Mouse (Mus musculus) heart, embryonic 16.5 days (tissue): ENCODE data around the gene Synrg. TPM values are rescaled to one million over a fixed set of nuclear protein-coding genes. Genes with fewer than 3 reads are reported as not detected.

ENCODE experiments used
- ATAC-seq: fragments of 200-750 bp; cut with Nextera tagmentation; replicated peaks from 2 replicates; pipeline ENCODE4 v1.8.0; 2017; ENCODE audit warnings: moderate number of reproducible peaks; ENCODE audit not compliant: insufficient read depth, low FRiP score; ENCODE audit errors: extremely low read depth
- H3K27ac ChIP-seq: fragments of 300-500 bp; sonication (generic); 2 replicates; pipeline ENCODE4 v1.5.1; 2014; ENCODE audit warnings: mild to moderate bottlenecking, low read length, control low read depth, moderate library complexity
- H3K27me3 ChIP-seq: fragments of 300-500 bp; sonication (generic); 2 replicates; pipeline ENCODE4 v1.6.1; 2014; ENCODE audit warnings: low read length, mixed read lengths; ENCODE audit not compliant: control insufficient read depth, insufficient read depth
- H3K36me3 ChIP-seq: fragments of 300-500 bp; sonication (generic); 2 replicates; pipeline ENCODE4 v1.6.1; 2014; ENCODE audit not compliant: control insufficient read depth, insufficient read depth
- H3K4me1 ChIP-seq: fragments of 300-500 bp; sonication (generic); 2 replicates; pipeline ENCODE4 v1.6.1; 2014; ENCODE audit warnings: low read length, mixed read lengths; ENCODE audit not compliant: control insufficient read depth, insufficient read depth
- H3K4me2 ChIP-seq: fragments of 300-500 bp; sonication (generic); 2 replicates; pipeline ENCODE4 v1.6.1; 2014; ENCODE audit warnings: low read depth, mild to moderate bottlenecking, control low read depth, low read length
- H3K4me3 ChIP-seq: fragments of 300-500 bp; sonication (generic); 2 replicates; pipeline ENCODE4 v1.5.1; 2014; ENCODE audit warnings: mild to moderate bottlenecking, control low read depth, low read length
- H3K9ac ChIP-seq: fragments of 300-500 bp; sonication (generic); 2 replicates; pipeline ENCODE4 v1.6.1; 2014; ENCODE audit warnings: low read length, control low read depth
- H3K9me3 ChIP-seq: fragments of 300-500 bp; sonication (generic); replicated peaks from 2 replicates; pipeline ENCODE4 v1.6.1; 2016; ENCODE audit warnings: low read length; ENCODE audit not compliant: control insufficient read depth
- WGBS: fragments of 180-500 bp; shearing (Covaris S2); extraction: QIAGEN DNeasy Blood & Tissue Kit; methylation state at CpG from one replicate; pipeline ENCODE4 v1.1.7; 2014; 5-methylcytosine and 5-hydroxymethylcytosine counted together
- polyA plus RNA-seq: library from polyadenylated mRNA; unstranded; fragments of >200 nt; fragmentation: Nextera tagmentation; extraction: Ambion mirVana; gene quantifications from 2 replicates; pipeline ENCODE4 v1.2.1, GENCODE M21; 2015

Gene Synrg
- polyA plus RNA-seq, 1 experiment from 2014 or later: 8.3 TPM

DNA sequence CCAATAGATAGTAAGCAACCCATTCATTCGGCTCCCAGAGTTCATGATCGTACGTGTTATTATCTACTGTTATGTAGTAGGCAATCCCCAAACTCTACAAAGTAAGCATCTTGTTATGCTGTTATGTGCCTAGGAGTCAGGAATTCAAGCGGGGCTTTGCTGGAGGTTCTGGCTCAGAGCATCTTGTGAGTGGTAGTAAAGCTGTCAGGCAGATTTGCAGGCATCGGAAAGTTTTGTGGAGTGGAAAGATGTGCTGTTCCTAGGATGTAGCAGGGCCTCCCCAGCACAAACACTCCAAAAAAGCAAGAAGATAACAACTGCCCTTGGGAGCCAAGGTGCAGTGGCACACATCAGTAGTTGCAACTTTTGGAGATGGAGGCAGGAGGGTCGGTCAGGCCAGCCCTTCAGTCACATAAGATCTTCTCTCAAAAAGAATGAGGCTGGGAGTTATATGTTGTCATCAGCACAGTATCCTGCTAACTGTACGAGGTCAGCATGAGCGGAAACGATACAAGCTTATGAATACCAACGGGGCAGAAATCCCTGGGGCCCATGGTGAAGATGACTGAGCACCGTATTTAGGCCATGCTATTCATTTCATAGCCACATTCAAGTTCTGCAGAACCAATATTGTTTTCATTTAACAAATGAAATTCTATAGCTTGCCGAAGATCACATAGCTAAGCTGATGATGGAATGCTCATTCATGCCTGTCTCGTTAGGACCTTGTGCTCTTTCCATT, 12.2 kb downstream of the Synrg start:
- H3K4me3 ChIP-seq: no peak overlapping the region
- no peaks in the 10 kb centered on the region for H3K9me3 ChIP-seq
- ATAC-seq: no peak
- 85% methylated on average over 13 of the region's 13 CpGs for WGBS
- H3K4me1 ChIP-seq: no peaks in the 10 kb centered on the region
- peaks cover 28% of the 10 kb centered on the region for H3K36me3 ChIP-seq
- H3K4me2 ChIP-seq: no peak overlapping the region
- H3K9ac ChIP-seq: no peak overlapping the region
- H3K27me3 ChIP-seq: no peaks in the 10 kb centered on the region
- H3K27ac ChIP-seq: no peak overlapping the region

DNA sequence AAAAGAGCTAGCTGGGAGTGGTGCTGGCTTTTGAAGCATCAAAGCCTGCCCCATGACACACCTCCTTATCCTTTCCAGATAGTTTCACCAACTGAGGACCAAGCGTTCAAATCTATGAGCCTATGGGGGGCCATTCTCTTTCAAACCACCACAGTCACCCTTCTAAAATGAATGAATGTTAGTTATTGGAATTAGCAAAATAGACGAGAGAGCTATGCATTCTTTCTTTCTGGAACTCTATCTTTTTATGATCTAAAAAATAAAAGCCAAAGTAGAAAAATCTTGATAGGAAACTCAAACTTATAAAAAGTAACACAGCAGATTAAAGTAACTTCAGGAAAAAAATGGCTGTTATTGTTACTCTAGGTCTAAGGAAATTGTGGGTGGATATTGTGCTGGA, 13.6 kb downstream of the Synrg start:
- no peak overlapping the region for H3K27ac ChIP-seq
- no peak overlapping the region for H3K9ac ChIP-seq
- H3K36me3 ChIP-seq: peaks cover 34% of the 10 kb centered on the region
- H3K4me2 ChIP-seq: no peak overlapping the region
- H3K4me1 ChIP-seq: no peaks in the 10 kb centered on the region
- no peak for ATAC-seq
- H3K4me3 ChIP-seq: no peak overlapping the region
- WGBS: 88% methylated on average over 2 of the region's 2 CpGs
- no peaks in the 10 kb centered on the region for H3K27me3 ChIP-seq
- no peaks in the 10 kb centered on the region for H3K9me3 ChIP-seq

DNA sequence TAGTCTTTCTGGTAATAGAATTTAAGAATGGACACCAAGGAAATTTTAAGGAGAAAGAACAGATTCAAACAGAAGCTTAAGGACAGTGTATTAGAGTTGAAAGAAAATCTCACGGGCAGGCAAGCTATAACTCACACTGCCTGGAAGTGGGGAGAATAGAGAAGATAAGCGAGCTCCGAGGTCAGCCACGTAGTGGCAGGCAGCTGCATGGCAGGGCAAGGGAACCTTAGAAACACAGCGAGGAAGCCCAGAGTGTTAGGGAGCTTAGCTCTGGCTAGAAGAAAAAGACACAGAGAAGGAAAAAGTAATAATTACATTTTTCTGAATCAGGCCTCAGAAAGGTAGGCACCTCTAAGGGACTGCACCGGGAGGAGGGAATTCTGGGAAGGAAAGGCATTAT, 15.8 kb downstream of the Synrg start:
- 87% methylated on average over 6 of the region's 6 CpGs for WGBS
- no peak overlapping the region for H3K4me3 ChIP-seq
- no peaks in the 10 kb centered on the region for H3K27me3 ChIP-seq
- no peaks in the 10 kb centered on the region for H3K4me1 ChIP-seq
- peaks cover 40% of the 10 kb centered on the region for H3K36me3 ChIP-seq
- no peaks in the 10 kb centered on the region for H3K9me3 ChIP-seq
- H3K9ac ChIP-seq: no peak overlapping the region
- no peak overlapping the region for H3K4me2 ChIP-seq
- no peak for ATAC-seq
- H3K27ac ChIP-seq: no peak overlapping the region

DNA sequence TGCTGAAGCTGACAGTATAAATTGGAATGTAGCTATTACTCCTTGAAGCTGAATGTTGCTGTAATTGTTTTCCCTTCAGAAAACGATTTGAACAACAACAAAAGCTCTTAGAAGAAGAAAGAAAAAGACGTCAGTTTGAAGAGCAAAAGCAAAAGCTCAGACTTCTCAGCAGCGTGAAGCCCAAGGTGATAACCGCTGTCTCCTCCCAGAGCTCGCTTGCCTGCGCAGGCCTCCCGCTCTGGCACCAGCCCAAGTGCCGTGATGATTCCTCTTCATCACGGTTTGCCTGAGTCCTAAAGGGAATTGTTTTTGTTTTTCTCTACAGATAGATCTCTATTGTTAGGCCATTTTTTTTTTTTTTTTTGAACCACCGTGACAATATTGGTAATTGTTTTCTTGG, 17.1 kb downstream of the Synrg start:
- no peak overlapping the region for H3K4me3 ChIP-seq
- WGBS: 62% methylated on average over 10 of the region's 10 CpGs
- H3K36me3 ChIP-seq: peaks cover 50% of the 10 kb centered on the region
- no peak overlapping the region for H3K27ac ChIP-seq
- no peaks in the 10 kb centered on the region for H3K9me3 ChIP-seq
- H3K9ac ChIP-seq: no peak overlapping the region
- H3K4me1 ChIP-seq: no peaks in the 10 kb centered on the region
- H3K27me3 ChIP-seq: no peaks in the 10 kb centered on the region
- no peak overlapping the region for H3K4me2 ChIP-seq
- no peak for ATAC-seq

DNA sequence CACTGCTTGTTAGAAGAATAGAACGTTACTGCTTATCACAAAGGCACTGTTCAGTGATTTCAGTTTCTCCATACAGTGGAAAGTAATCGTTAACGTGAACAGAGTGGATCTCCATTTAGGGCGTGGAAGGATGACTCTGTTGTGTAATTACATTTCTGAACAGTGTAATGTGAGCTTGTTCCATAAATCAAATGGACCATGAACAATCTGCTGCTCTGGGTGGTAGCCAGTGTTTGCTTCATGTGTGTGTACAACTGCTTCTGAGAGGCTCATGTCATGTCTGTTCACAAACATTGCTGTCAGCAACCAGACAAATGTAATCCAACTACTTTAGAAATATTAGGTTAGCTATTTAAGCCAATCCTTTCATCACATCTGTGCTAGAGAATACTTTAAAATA, 27.5 kb downstream of the Synrg start:
- no peak for ATAC-seq
- no peaks in the 10 kb centered on the region for H3K27me3 ChIP-seq
- WGBS: 69% methylated on average over 4 of the region's 4 CpGs
- H3K9ac ChIP-seq: no peak overlapping the region
- no peak overlapping the region for H3K27ac ChIP-seq
- H3K4me3 ChIP-seq: no peak overlapping the region
- H3K9me3 ChIP-seq: no peaks in the 10 kb centered on the region
- peaks cover 24% of the 10 kb centered on the region for H3K36me3 ChIP-seq
- H3K4me2 ChIP-seq: no peak overlapping the region
- H3K4me1 ChIP-seq: no peaks in the 10 kb centered on the region

DNA sequence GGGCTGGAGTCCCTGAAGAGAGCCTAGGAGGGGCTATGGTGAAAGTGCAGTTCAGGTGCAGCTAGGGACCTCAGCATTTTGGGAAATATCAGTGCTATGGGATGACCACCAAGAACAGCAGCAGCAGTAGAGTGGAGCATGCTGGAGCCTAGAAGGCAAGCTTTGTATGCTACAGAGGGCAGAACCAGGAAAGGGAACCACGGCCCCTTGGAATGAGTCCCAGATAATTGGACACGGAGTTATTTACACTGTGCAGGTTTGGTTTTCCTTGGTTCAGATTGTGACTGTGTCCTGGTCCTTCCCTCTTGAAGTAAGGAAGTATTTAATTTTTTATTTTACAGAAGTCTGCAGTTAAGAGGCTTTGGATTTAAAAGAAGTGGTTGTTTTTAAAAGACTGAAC, 29.2 kb downstream of the Synrg start:
- H3K27ac ChIP-seq: no peak overlapping the region
- no peak overlapping the region for H3K4me2 ChIP-seq
- H3K4me1 ChIP-seq: no peaks in the 10 kb centered on the region
- H3K9me3 ChIP-seq: no peaks in the 10 kb centered on the region
- ATAC-seq: no peak
- H3K9ac ChIP-seq: no peak overlapping the region
- H3K36me3 ChIP-seq: peaks cover 31% of the 10 kb centered on the region
- WGBS: 39% methylated on average over 2 of the region's 2 CpGs
- no peak overlapping the region for H3K4me3 ChIP-seq
- no peaks in the 10 kb centered on the region for H3K27me3 ChIP-seq

DNA sequence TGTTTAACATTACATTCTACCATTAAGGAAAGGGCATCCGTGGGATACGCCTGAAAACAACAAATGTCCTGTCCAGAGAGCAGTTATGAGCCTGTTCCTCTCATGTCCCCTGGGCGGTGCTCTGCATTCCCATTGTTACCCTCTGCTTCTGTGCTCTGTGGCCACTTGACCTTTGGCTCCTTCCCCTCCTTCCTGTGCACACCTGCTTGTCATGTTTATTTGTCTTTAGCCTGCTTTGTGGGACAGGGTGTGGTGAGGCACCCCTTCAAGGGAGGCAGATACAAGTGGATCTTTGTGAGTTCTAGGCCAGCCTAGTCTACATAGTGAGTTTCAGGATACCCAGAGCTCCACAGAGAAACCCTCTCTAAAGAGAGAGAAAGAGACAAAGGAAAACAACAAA, 30.3 kb downstream of the Synrg start:
- no peak for ATAC-seq
- no peaks in the 10 kb centered on the region for H3K9me3 ChIP-seq
- H3K36me3 ChIP-seq: peaks cover 32% of the 10 kb centered on the region

DNA sequence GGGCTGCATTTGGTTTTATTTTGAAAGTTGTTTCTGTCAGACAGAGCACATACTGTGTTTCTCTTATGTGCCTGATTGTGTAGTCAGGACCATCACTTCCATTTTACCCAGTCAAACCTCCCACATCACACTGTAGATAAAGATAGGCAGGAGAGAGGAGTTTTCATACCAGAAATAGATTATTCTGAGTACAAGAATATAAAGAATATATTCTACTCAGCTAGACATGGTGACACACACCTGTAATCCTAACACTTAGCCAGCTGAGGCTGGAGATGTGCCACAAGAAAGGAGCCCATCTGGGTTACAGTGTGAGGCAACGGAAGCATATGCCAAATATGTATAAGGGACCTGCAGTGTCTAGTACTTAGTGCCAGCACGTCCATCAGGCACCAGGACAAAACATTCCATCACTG, 31.3 kb downstream of the Synrg start:
- no peak overlapping the region for H3K4me2 ChIP-seq
- H3K36me3 ChIP-seq: peaks cover 28% of the 10 kb centered on the region
- H3K4me1 ChIP-seq: no peaks in the 10 kb centered on the region
- no peak overlapping the region for H3K27ac ChIP-seq
- WGBS: 84% methylated on average over 2 of the region's 2 CpGs
- no peak overlapping the region for H3K4me3 ChIP-seq
- no peaks in the 10 kb centered on the region for H3K9me3 ChIP-seq
- no peak overlapping the region for H3K9ac ChIP-seq
- H3K27me3 ChIP-seq: no peaks in the 10 kb centered on the region
- no peak for ATAC-seq

More for the DNA sequence above, 30.3 kb downstream of the Synrg start:
- Histone ChIP-seq H3K27ac (no peak overlapping the region), H3K27me3 (no peaks in the 10 kb centered on the region), H3K4me1 (no peaks in the 10 kb centered on the region), H3K9ac (no peak overlapping the region), H3K4me3 (no peak overlapping the region), H3K4me2 (no peak overlapping the region)
- 88% methylated on average over 3 of the region's 3 CpGs for WGBS

DNA sequence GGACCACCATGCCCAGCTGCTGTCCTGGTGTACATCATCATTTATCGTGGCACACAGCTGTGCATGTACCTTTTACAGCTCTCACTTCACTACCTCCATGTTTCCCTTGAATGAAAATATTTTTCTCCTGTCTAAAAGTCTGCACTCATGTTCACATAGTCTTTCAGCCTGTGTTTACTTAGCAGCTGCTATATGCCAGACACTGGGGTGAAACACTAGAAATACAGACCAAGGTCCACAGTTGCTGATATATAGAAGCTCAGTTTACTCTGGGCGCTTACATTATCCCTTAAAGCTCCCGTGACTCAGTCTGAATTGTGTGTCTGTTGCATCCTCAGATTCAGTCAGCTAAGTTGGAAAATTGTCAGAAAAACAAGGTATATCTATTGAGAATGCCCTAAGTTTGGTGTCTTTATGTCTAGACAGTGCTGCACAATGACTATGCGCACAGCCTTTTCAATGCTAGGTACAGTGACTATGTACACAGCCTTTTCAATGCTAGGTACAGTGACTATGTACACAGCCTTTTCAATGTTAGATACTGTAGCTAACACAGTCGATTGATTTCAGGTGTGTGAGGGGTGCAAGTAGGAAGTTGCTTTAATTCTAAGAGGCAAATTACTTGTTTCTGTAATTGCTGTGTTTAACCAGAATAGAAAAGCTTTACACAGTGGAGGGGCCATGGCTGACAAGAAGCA, 33.1 kb downstream of the Synrg start:
- no peak for ATAC-seq
- H3K9me3 ChIP-seq: no peaks in the 10 kb centered on the region
- 91% methylated on average over 5 of the region's 5 CpGs for WGBS
- no peaks in the 10 kb centered on the region for H3K27me3 ChIP-seq
- H3K4me3 ChIP-seq: no peak overlapping the region
- H3K9ac ChIP-seq: no peak overlapping the region
- H3K27ac ChIP-seq: no peak overlapping the region
- H3K4me2 ChIP-seq: no peak overlapping the region
- peaks cover 37% of the 10 kb centered on the region for H3K36me3 ChIP-seq
- H3K4me1 ChIP-seq: no peaks in the 10 kb centered on the region
